Mouse (Mus musculus) urinary bladder, postnatal 10 days (tissue): ENCODE results near the gene Cfap97d2.

Experiments
- DNase-seq: peaks from one replicate; pipeline ENCODE4 v3.0.0; 2022; ENCODE audit warnings: low spot score

Cfap97d2 gene

GRCm38 (mm10) chr8:13687101-13687717, 18.5 kb upstream of the Cfap97d2 start:
- no peak for DNase-seq

- no peak for DNase-seq
Measured at GRCm38 (mm10) chr8:13687941-13688340, 17.7 kb upstream of the Cfap97d2 start.

- DNase-seq, result no peak
Measured at GRCm38 (mm10) chr8:13688461-13688860, 17.2 kb upstream of the Cfap97d2 start.

- DNase-seq, result no peak
Measured at GRCm38 (mm10) chr8:13689331-13689730, 16.4 kb upstream of the Cfap97d2 start.

GRCm38 (mm10) chr8:13692302-13693066, 13.2 kb upstream of the Cfap97d2 start:
- DNase-seq, result no peak

GRCm38 (mm10) chr8:13694735-13695134, 11.0 kb upstream of the Cfap97d2 start:
- no peak for DNase-seq

- no peak for DNase-seq
Measured at GRCm38 (mm10) chr8:13695203-13695867, 10.4 kb upstream of the Cfap97d2 start.

- no peak for DNase-seq
Measured at GRCm38 (mm10) chr8:13696157-13696556, 9.5 kb upstream of the Cfap97d2 start.

GRCm38 (mm10) chr8:13697196-13697595, 8.5 kb upstream of the Cfap97d2 start:
- no peak for DNase-seq

GRCm38 (mm10) chr8:13697681-13698080, 8.0 kb upstream of the Cfap97d2 start:
- DNase-seq, result no peak

GRCm38 (mm10) chr8:13698281-13698680, 7.4 kb upstream of the Cfap97d2 start:
- no peak for DNase-seq

- no peak for DNase-seq
Measured at GRCm38 (mm10) chr8:13699323-13699949, 6.3 kb upstream of the Cfap97d2 start.

GRCm38 (mm10) chr8:13702755-13703154, 2.9 kb upstream of the Cfap97d2 start:
- no peak for DNase-seq

- no peak for DNase-seq
Measured at GRCm38 (mm10) chr8:13703756-13704155, 1.9 kb upstream of the Cfap97d2 start.

- no peak for DNase-seq
Measured at GRCm38 (mm10) chr8:13704301-13704700, 1.4 kb upstream of the Cfap97d2 start.

- no peak for DNase-seq
Measured at GRCm38 (mm10) chr8:13706918-13707317, 1.2 kb downstream of the Cfap97d2 start.

GRCm38 (mm10) chr8:13708514-13708913, 2.8 kb downstream of the Cfap97d2 start:
- DNase-seq, result no peak

GRCm38 (mm10) chr8:13718980-13719379, 13.3 kb downstream of the Cfap97d2 start:
- no peak for DNase-seq

- no peak for DNase-seq
Measured at GRCm38 (mm10) chr8:13725722-13726121, 20.0 kb downstream of the Cfap97d2 start.

- no peak for DNase-seq
Measured at GRCm38 (mm10) chr8:13727469-13728094, 21.9 kb downstream of the Cfap97d2 start.

GRCm38 (mm10) chr8:13740323-13740770, 34.7 kb downstream of the Cfap97d2 start:
- no peak for DNase-seq
